Mouse (Mus musculus) cerebellum, adult 2 months (tissue): ENCODE results near the gene Arl6ip4. TPM values are rescaled to one million over a fixed set of nuclear protein-coding genes. Genes with fewer than 3 reads are reported as not detected.

ENCODE experiments used
- DNase-seq, 2 experiments: peaks; one replicate each; pipeline ENCODE4 v3.0.0; 2021
- H3K27ac ChIP-seq: fragments of 200-500 bp; 2 replicates; pipeline ENCODE4 v1.5.1; 2012; ENCODE audit warnings: low read length, control low read depth, inconsistent platforms; ENCODE audit not compliant: insufficient read depth
- H3K27me3 ChIP-seq: fragments of 200-500 bp; 2 replicates; pipeline ENCODE4 v1.6.1; 2012; ENCODE audit warnings: inconsistent platforms, mild to moderate bottlenecking, low read length, moderate library complexity; ENCODE audit not compliant: control insufficient read depth, insufficient read depth
- H3K4me1 ChIP-seq: fragments of 200-500 bp; 2 replicates; pipeline ENCODE4 v1.6.1; 2011; ENCODE audit warnings: low read length; ENCODE audit not compliant: control insufficient read depth, insufficient read depth
- H3K4me3 ChIP-seq: fragments of 200-500 bp; replicated peaks from 2 replicates; pipeline ENCODE3; 2011; ENCODE audit warnings: mild to moderate bottlenecking, low read depth, low read length, control low read depth; ENCODE audit not compliant: insufficient read depth
- CTCF ChIP-seq: fragments of 200-500 bp; IDR thresholded peaks from 2 replicates; pipeline ENCODE4 v1.5.1; 2011; ENCODE audit warnings: low read depth, mild to moderate bottlenecking, control low read depth, low read length, moderate library complexity, borderline replicate concordance; ENCODE audit not compliant: insufficient read depth
- POLR2A ChIP-seq: fragments of 200-500 bp; IDR thresholded peaks from 2 replicates; pipeline ENCODE4 v1.6.1; 2011; ENCODE audit warnings: low read length, control low read depth, borderline replicate concordance; ENCODE audit not compliant: insufficient read depth
- WGBS: fragments of 180-500 bp; shearing (Covaris S2); methylation state at CpG from one replicate; pipeline ENCODE4 v1.1.7; 2018; 5-methylcytosine and 5-hydroxymethylcytosine counted together
- polyA plus RNA-seq: library from polyadenylated mRNA; depleted of rRNA; stranded (reverse); fragments of >200 nt; gene quantifications from 2 replicates; pipeline ENCODE4 v1.2.3, GENCODE M21; 2012; rRNA removed

Arl6ip4 gene
- polyA plus RNA-seq: 81.6 and 91.0 TPM in 2 replicates

DNA sequence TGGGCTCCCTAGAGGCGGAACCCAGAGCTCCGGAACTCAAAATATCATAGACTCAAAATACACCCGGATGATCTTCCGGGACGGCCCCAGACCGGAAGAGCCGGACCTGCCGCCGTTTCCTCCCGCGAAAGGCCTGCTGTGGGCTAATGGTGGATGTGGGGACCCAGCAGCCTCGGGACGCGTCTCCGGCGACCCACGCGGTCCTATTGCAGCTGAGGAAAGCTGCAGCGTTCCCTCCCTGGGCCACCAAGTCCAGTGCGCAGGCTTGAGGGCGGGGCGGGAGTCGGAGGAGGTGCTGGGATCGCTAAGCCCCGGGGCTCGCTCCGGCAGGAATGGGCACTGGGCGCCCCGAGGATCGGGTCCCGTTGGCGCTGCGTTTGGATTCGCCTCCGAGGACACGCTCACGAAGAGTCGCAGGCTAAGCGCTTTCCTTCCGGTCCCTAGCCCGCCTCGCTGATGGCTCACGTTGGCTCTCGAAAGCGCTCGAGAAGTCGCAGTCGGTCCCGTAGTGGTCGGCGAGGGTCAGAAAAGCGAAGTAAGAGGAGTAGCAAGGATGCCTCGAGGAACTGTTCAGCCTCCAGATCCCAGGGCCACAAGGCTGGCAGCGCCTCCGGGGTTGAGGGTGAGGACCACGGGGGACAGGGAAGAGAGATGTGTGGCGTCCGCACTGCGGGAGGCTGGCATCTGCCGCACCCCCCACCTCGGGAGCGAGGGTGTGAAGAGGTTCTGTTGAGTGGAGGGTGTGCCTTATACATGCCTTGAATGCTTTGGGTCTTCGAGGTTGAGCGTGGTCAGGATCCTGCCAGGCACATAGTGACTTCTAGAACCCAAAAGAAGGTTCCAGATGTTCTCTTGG, at the start of gene Arl6ip4:
Gene Arl6ip4 (plus strand): TSS at position 100 of the 856 bp plus-strand sequence.
- 2% methylated on average over 64 of the region's 64 CpGs for WGBS
- H3K4me3 ChIP-seq: peak within 1 kb of the TSS; percentile 97
- peaks cover 12% of the 10 kb centered on the region for H3K4me1 ChIP-seq
- H3K27ac ChIP-seq: peak within 1 kb of the TSS; percentile 80
- no peak for TF ChIP-seq CTCF
- TF ChIP-seq POLR2A: peak; percentile 80
- H3K27me3 ChIP-seq: no peaks in the 10 kb centered on the region
- peak; percentile 76 to 85 for DNase-seq

DNA sequence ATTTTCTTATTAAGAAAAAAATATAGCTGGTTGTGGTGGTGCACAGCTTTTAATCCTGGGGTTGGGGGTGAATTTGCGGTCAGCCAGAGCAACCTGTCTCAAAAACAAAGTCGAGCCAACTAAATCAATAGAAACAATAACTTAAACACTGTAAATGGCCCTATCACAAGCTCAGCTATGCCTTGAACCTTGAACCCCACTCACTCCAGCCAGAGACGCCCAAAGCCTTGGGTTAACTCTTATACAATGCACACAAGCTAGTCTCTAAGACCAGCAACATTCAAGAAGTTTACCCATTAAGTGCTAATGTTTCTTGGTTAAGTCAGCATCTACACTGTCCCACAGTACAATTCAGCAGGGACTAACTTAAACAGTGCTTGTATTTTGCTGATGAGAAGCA, 46.2 kb upstream of the Arl6ip4 start:
- 92% methylated on average over 3 of the region's 3 CpGs for WGBS
- H3K27ac ChIP-seq: no peak overlapping the region
- H3K4me3 ChIP-seq: no peak overlapping the region
- H3K27me3 ChIP-seq: no peaks in the 10 kb centered on the region
- TF ChIP-seq CTCF (no peak), POLR2A (no peak)
- no peak for DNase-seq
- peaks cover 6% of the 10 kb centered on the region for H3K4me1 ChIP-seq

DNA sequence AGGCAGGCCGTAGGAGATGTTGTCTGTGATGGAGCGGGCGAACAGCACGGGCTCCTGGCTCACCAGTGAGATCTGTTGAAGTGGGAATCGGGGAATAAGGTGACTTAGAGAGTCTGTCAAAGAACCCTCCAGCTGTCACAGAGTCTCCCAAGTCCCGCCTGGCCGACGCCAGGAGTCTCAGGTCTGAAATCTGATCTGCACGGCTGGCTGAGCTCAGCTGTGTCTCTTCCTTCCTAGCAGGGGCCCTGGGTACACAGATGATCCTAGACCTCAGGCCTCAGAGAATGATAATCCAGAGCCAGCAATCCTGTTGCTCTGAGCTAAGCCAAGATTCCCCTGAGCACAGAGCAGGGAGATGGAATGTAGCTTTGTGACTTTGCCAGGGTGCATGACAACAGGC, 42.2 kb upstream of the Arl6ip4 start:
- no peaks in the 10 kb centered on the region for H3K27me3 ChIP-seq
- no peak for DNase-seq
- peaks cover 13% of the 10 kb centered on the region for H3K4me1 ChIP-seq
- no peak for TF ChIP-seq CTCF
- no peak for TF ChIP-seq POLR2A
- WGBS: 59% methylated on average over 9 of the region's 9 CpGs
- H3K27ac ChIP-seq: no peak overlapping the region
- H3K4me3 ChIP-seq: no peak overlapping the region

DNA sequence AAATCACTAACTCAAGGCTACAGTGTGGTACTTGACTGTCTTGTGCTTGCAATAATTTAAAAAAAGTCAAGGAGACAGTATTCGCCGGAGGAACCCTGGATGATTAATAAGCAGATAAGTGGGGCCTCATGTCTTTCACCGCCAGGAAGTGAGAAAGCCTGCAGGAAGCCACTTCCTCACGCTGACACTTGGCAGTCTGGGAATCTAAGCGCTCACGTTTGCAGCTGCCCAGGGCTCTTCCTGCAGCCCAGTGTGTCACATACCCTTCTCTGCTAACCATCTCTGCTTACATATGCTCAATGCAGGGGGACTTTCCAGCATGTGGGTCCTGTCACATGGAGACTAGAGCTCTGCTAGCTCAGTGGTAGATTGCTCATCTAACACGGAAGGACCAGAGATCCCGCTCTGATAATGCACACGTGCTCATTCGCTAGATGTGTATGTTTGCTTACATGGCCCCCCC, 41.0 kb upstream of the Arl6ip4 start:
- Histone ChIP-seq H3K4me1 (peaks cover 21% of the 10 kb centered on the region), H3K4me3 (no peak overlapping the region), H3K27me3 (no peaks in the 10 kb centered on the region), H3K27ac (no peak overlapping the region)
- TF ChIP-seq CTCF (no peak), POLR2A (no peak)
- no peak for DNase-seq
- 55% methylated on average over 10 of the region's 10 CpGs for WGBS

DNA sequence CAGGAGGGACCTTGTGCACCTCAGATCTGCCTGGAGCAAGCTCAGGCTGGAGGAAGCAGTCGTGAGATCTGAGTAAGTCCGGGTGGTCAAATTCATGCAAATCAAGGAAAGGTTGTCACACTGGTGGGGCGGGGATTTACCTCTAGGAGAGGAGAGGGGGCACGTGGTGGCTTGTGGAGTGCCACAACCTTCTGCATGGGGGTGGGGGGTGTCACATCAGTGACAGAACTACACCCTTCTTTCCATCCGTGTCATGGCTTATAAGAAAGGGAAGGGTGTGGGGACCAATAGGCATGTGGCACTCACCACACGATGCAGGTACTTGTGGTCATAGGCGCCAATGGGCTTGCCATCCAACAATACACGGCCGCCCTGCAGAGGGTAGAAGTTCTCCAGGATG, 40.2 kb upstream of the Arl6ip4 start:
- 79% methylated on average over 9 of the region's 9 CpGs for WGBS
- Histone ChIP-seq H3K4me3 (no peak overlapping the region), H3K27me3 (no peaks in the 10 kb centered on the region), H3K27ac (no peak overlapping the region), H3K4me1 (peaks cover 21% of the 10 kb centered on the region)
- DNase-seq: no peak
- TF ChIP-seq CTCF: no peak
- TF ChIP-seq POLR2A: no peak

DNA sequence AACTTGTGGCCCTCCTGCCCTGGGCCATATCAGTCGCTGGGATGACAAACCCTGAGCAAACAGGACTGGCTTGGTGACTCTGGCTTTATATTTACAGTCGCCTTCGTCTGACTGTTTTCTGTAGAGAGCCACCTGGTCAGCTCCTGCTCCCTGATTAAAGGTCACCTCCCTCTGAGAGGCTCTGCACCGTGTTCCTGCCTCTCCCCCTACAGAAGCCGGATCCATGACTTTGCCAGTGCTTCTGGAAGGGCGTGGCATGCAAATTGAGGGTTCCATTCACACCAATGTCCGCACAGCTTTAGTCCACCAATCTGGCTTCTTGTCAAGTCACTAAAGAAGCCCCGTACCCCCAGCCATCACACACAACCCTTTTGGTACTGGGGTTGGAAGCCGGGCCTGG, 39.3 kb upstream of the Arl6ip4 start:
- no peaks in the 10 kb centered on the region for H3K27me3 ChIP-seq
- no peak overlapping the region for H3K27ac ChIP-seq
- H3K4me3 ChIP-seq: no peak overlapping the region
- peaks cover 21% of the 10 kb centered on the region for H3K4me1 ChIP-seq
- 43% methylated on average over 9 of the region's 9 CpGs for WGBS
- TF ChIP-seq CTCF (no peak), POLR2A (no peak)
- no peak for DNase-seq

DNA sequence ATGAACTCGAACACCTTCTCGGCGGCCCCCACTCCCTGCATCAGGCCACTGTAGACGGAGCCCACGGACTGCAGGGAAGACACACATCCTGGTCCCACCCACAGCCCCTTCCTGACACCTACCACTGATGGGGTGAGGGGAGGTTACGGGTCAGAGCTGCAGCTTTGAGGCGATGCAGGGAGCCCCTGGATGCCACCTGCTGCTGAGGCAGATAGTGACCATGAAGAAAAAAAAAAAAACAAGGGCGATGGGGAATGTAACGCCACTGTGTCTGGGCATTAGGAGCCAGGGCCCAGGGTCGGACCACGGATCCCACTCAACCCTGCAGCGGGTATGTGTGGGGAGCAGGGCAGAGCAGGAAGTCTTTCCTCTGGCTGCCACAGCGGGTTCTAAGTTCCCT, 38.6 kb upstream of the Arl6ip4 start:
- Histone ChIP-seq H3K4me1 (peaks cover 16% of the 10 kb centered on the region), H3K27ac (no peak overlapping the region), H3K4me3 (no peak overlapping the region), H3K27me3 (no peaks in the 10 kb centered on the region)
- 75% methylated on average over 13 of the region's 13 CpGs for WGBS
- DNase-seq: no peak
- TF ChIP-seq POLR2A (no peak), CTCF (no peak)

DNA sequence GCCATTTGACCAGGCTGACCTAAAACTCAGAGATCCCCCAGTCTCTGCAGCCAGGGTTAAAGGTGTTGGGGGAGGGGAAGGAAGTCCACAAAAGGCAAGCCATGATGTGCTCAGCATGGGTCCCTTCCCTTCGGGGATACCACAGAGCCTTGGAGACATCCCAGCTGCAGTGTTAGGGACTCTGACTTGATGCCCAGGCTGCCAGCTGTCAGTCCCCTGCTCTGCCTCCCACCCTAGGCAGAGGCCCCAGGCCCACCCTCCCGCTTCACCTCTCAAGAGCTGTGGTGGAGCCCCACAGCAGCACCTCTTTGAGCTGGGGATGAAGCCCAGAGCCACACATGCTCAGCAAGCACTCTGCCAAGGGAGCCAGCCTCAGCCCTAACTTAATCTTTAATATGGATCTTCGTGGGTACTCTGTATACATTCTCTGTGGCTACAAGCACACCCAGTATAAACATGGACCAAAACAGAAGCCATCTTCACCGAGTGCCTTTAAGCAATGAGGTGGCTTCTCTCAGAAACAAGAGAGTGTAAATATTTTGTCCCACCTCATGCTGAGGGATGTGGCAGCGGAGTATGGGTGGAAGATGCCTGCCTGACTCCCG, 37.9 kb upstream of the Arl6ip4 start:
- 63% methylated on average over 6 of the region's 6 CpGs for WGBS
- DNase-seq: no peak
- Histone ChIP-seq H3K4me1 (peaks cover 16% of the 10 kb centered on the region), H3K27me3 (no peaks in the 10 kb centered on the region), H3K4me3 (no peak overlapping the region), H3K27ac (no peak overlapping the region)
- TF ChIP-seq CTCF (no peak), POLR2A (no peak)
